13 mouse cellular contexts compared by ENCODE assay signal in genomic region chr7:121572681-121573335, GRCm38 (mm10).
"Had no signal": no experiment of that assay in that cellular context is flagged by ENCODE, and none has a peak within 500 bp of the region (broad histone marks: within the 10 kb centered on the region; RNA-seq: fewer than 3 reads in every experiment).

No protein-coding gene starts in this region.

- H3K4me2 ChIP-seq: liver, embryonic 11.5 days; liver, embryonic 15.5 days; neural tube, embryonic 12.5 days; stomach, embryonic 15.5 days had no signal

- DNase-seq: kidney, adult 18-20 months; lung, adult 2 months; lung, postnatal 36 days; midbrain, embryonic 14.5 days; right cerebral cortex, postnatal 14 days; thymus, postnatal 36 days had no signal

- H3K27me3 ChIP-seq: liver, embryonic 15.5 days; neural tube, embryonic 12.5 days; stomach, embryonic 15.5 days had no signal

- H3K9ac ChIP-seq: liver, embryonic 15.5 days; neural tube, embryonic 12.5 days; stomach, embryonic 15.5 days had no signal

- H3K9me3 ChIP-seq: limb, embryonic 10.5 days; liver, embryonic 15.5 days; neural tube, embryonic 12.5 days; stomach, embryonic 15.5 days had no signal

- H3K36me3 ChIP-seq: limb, embryonic 10.5 days; liver, embryonic 15.5 days; neural tube, embryonic 12.5 days; stomach, embryonic 15.5 days had no signal

- H3K27ac ChIP-seq: layer of hippocampus, adult 2 months; limb, embryonic 10.5 days; liver, embryonic 15.5 days; neural tube, embryonic 12.5 days; stomach, embryonic 15.5 days had no signal

- H3K4me1 ChIP-seq: limb, embryonic 10.5 days; liver, embryonic 15.5 days; stomach, embryonic 15.5 days had no signal

- ATAC-seq: lung, postnatal 0 days had no signal

- H3K4me3 ChIP-seq: layer of hippocampus, adult 2 months; limb, embryonic 10.5 days; liver, embryonic 15.5 days; neural tube, embryonic 12.5 days; stomach, embryonic 15.5 days had no signal
